Comparison of ENCODE assay signal across 20 mouse cellular contexts in genomic region chr17:50752753-50753152, GRCm38 (mm10).
DNase-seq lines count a peak whose midpoint lies in the region; ATAC-seq and TF ChIP-seq lines count a peak whose summit lies in the region.
"Had no signal": no experiment of that assay in that cellular context is flagged by ENCODE, and none has a peak within 500 bp of the region (broad histone marks: within the 10 kb centered on the region; RNA-seq: fewer than 3 reads in every experiment).

No protein-coding gene starts in this region.

- no peak for TF ChIP-seq EP300 in heart, postnatal 0 days (IDR thresholded peaks at IDR 0.05; ENCODE audit: low read depth)

- no peak overlapping the region for H3K9ac ChIP-seq in forebrain, embryonic 15.5 days (replicated peaks)
- no peak overlapping the region for H3K9ac ChIP-seq in forebrain, embryonic 13.5 days
- H3K9ac ChIP-seq in heart, postnatal 0 days (replicated peaks; ENCODE audit: low read depth, low read length): no peak overlapping the region
- H3K9ac ChIP-seq in midbrain, postnatal 0 days (replicated peaks; ENCODE audit: low read length, poor library complexity, severe bottlenecking): no peak overlapping the region
- no peak overlapping the region for H3K9ac ChIP-seq in midbrain, embryonic 13.5 days (replicated peaks)
- H3K9ac ChIP-seq: hindbrain, embryonic 12.5 days; hindbrain, embryonic 15.5 days; intestine, embryonic 15.5 days had no signal

- no peak overlapping the region for H3K4me2 ChIP-seq in forebrain, embryonic 15.5 days (replicated peaks)
- no peak overlapping the region for H3K4me2 ChIP-seq in forebrain, embryonic 13.5 days
- no peak overlapping the region for H3K4me2 ChIP-seq in heart, postnatal 0 days (ENCODE audit: low read depth, low read length)
- H3K4me2 ChIP-seq in midbrain, postnatal 0 days (ENCODE audit: low read depth, low read length, poor library complexity, severe bottlenecking): no peak overlapping the region
- no peak overlapping the region for H3K4me2 ChIP-seq in midbrain, embryonic 13.5 days (replicated peaks)
- H3K4me2 ChIP-seq: hindbrain, embryonic 12.5 days; hindbrain, embryonic 15.5 days; intestine, embryonic 15.5 days had no signal

- no peak for DNase-seq in gastrocnemius, adult 2 months
- no peak for DNase-seq in gastrocnemius, adult 18-20 months (ENCODE audit: low spot score)
- no peak for DNase-seq in heart, postnatal 0 days (ENCODE audit: low spot score)
- no peak for DNase-seq in heart, postnatal 14 days
- DNase-seq in midbrain, postnatal 0 days (ENCODE audit: low spot score): no peak
- DNase-seq: adrenal gland, postnatal 10 days; adrenal gland, postnatal 36 days; B cell, adult 2 months; gastrocnemius, postnatal 14 days; kidney, adult 18-20 months; kidney, adult 9 months had no signal

- no peak for ATAC-seq in forebrain, embryonic 15.5 days (replicated peaks)
- ATAC-seq in forebrain, embryonic 13.5 days: no peak
- ATAC-seq in heart, postnatal 0 days (ENCODE audit: insufficient read depth, low read depth): no peak
- peak; percentile 27; the same call in 1 of the 2 replicates for ATAC-seq in midbrain, postnatal 0 days (ENCODE audit: low FRiP score)
- no peak for ATAC-seq in midbrain, embryonic 13.5 days
- ATAC-seq: intestine, embryonic 15.5 days; Patski had no signal

- TF ChIP-seq CTCF in gastrocnemius, adult 2 months (IDR thresholded peaks at IDR 0.05): no peak
- TF ChIP-seq CTCF in heart, postnatal 0 days (IDR thresholded peaks at IDR 0.05; ENCODE audit: low read depth): no peak
- no peak for TF ChIP-seq CTCF in midbrain, postnatal 0 days (IDR thresholded peaks at IDR 0.05)

- H3K4me1 ChIP-seq in forebrain, embryonic 15.5 days: no peaks in the 10 kb centered on the region
- no peaks in the 10 kb centered on the region for H3K4me1 ChIP-seq in forebrain, embryonic 13.5 days
- H3K4me1 ChIP-seq in heart, postnatal 0 days (ENCODE audit: control insufficient read depth, insufficient read depth): peaks cover 22% of the 10 kb centered on the region; the same call in 1 of the 2 replicates
- no peaks in the 10 kb centered on the region for H3K4me1 ChIP-seq in midbrain, postnatal 0 days (ENCODE audit: insufficient read depth, low read length)
- no peaks in the 10 kb centered on the region for H3K4me1 ChIP-seq in midbrain, embryonic 13.5 days (replicated peaks)
- H3K4me1 ChIP-seq: hindbrain, embryonic 12.5 days; hindbrain, embryonic 15.5 days; intestine, embryonic 15.5 days had no signal

- 86% methylated on average over 3 of the region's 3 CpGs for WGBS in forebrain, embryonic 15.5 days
- 86% methylated on average over 3 of the region's 3 CpGs for WGBS in forebrain, embryonic 13.5 days
- WGBS in heart, postnatal 0 days: 97% methylated on average over 3 of the region's 3 CpGs
- 59% methylated on average over 3 of the region's 3 CpGs for WGBS in midbrain, postnatal 0 days
- 82% methylated on average over 3 of the region's 3 CpGs for WGBS in midbrain, embryonic 13.5 days

- no peaks in the 10 kb centered on the region for H3K27me3 ChIP-seq in forebrain, embryonic 15.5 days
- no peaks in the 10 kb centered on the region for H3K27me3 ChIP-seq in forebrain, embryonic 13.5 days
- H3K27me3 ChIP-seq in heart, postnatal 0 days (ENCODE audit: control insufficient read depth, insufficient read depth, low read length): no peaks in the 10 kb centered on the region
- no peaks in the 10 kb centered on the region for H3K27me3 ChIP-seq in midbrain, postnatal 0 days (ENCODE audit: insufficient read depth, low read length)
- no peaks in the 10 kb centered on the region for H3K27me3 ChIP-seq in midbrain, embryonic 13.5 days
- H3K27me3 ChIP-seq: CH12.LX; hindbrain, embryonic 12.5 days; hindbrain, embryonic 15.5 days; intestine, embryonic 15.5 days; Patski had no signal

- H3K9me3 ChIP-seq in forebrain, embryonic 15.5 days: no peaks in the 10 kb centered on the region
- no peaks in the 10 kb centered on the region for H3K9me3 ChIP-seq in forebrain, embryonic 13.5 days (replicated peaks)
- no peaks in the 10 kb centered on the region for H3K9me3 ChIP-seq in heart, postnatal 0 days (replicated peaks; ENCODE audit: control insufficient read depth, low read length)
- H3K9me3 ChIP-seq in midbrain, postnatal 0 days (ENCODE audit: low read length): no peaks in the 10 kb centered on the region
- no peaks in the 10 kb centered on the region for H3K9me3 ChIP-seq in midbrain, embryonic 13.5 days
- H3K9me3 ChIP-seq: G1E; hindbrain, embryonic 12.5 days; hindbrain, embryonic 15.5 days; intestine, embryonic 15.5 days had no signal

- H3K27ac ChIP-seq in forebrain, embryonic 15.5 days (replicated peaks): 0 out of 2 replicates have a peak overlapping the region, but pooled peaks have one; percentile 23
- H3K27ac ChIP-seq in forebrain, embryonic 13.5 days: no peak overlapping the region
- H3K27ac ChIP-seq in gastrocnemius, adult 2 months: peak overlapping the region; percentile 88
- H3K27ac ChIP-seq in heart, postnatal 0 days (ENCODE audit: low read depth): peak overlapping the region; percentile 89; the same call in 1 of the 2 replicates
- no peak overlapping the region for H3K27ac ChIP-seq in midbrain, postnatal 0 days (ENCODE audit: low read depth, low read length)
- H3K27ac ChIP-seq in midbrain, embryonic 13.5 days: no peak overlapping the region
- H3K27ac ChIP-seq: hindbrain, embryonic 12.5 days; hindbrain, embryonic 15.5 days; intestine, embryonic 15.5 days had no signal

- H3K36me3 ChIP-seq in forebrain, embryonic 15.5 days: no peaks in the 10 kb centered on the region
- H3K36me3 ChIP-seq in forebrain, embryonic 13.5 days (ENCODE audit: poor library complexity, severe bottlenecking): 0 out of 2 replicates have a peak, but pooled peaks cover 7% of the 10 kb centered on the region
- H3K36me3 ChIP-seq in heart, postnatal 0 days (replicated peaks; ENCODE audit: control insufficient read depth, insufficient read depth, low read length): peaks cover 10% of the 10 kb centered on the region; the same call in 1 of the 2 replicates
- H3K36me3 ChIP-seq in midbrain, postnatal 0 days (ENCODE audit: insufficient read depth, low read length): peaks cover 4% of the 10 kb centered on the region; the same call in 1 of the 2 replicates
- H3K36me3 ChIP-seq in midbrain, embryonic 13.5 days: 0 out of 2 replicates have a peak, but pooled peaks cover 4% of the 10 kb centered on the region
- H3K36me3 ChIP-seq: hindbrain, embryonic 12.5 days; hindbrain, embryonic 15.5 days; intestine, embryonic 15.5 days had no signal

- intact Hi-C loops in gastrocnemius, adult 2 months (cut with DNase I): loop anchor here (5.0 kb wide), 1 partner anchor 70 kb away; no protein-coding TSS in a partner anchor
- intact Hi-C loops in heart, postnatal 14 days (cut with DNase I): no loop called here

- H3K4me3 ChIP-seq in forebrain, embryonic 15.5 days: no peak overlapping the region
- no peak overlapping the region for H3K4me3 ChIP-seq in forebrain, embryonic 13.5 days
- H3K4me3 ChIP-seq in gastrocnemius, adult 2 months: no peak overlapping the region
- H3K4me3 ChIP-seq in heart, postnatal 0 days (ENCODE audit: low read depth, low read length): no peak overlapping the region
- no peak overlapping the region for H3K4me3 ChIP-seq in midbrain, postnatal 0 days (ENCODE audit: low read depth, low read length)
- H3K4me3 ChIP-seq in midbrain, embryonic 13.5 days (replicated peaks): no peak overlapping the region
- H3K4me3 ChIP-seq: hindbrain, embryonic 12.5 days; hindbrain, embryonic 15.5 days; intestine, embryonic 15.5 days had no signal

Comparison
In these comparisons a context has a peak if more than half of its experiments do, and no peak if none do; other contexts are left out.
1. H3K27ac ChIP-seq: peak in forebrain, embryonic 15.5 days (single experiment), gastrocnemius, adult 2 months (single experiment) and heart, postnatal 0 days (single experiment); none in forebrain, embryonic 13.5 days (single experiment), midbrain, postnatal 0 days (single experiment) and midbrain, embryonic 13.5 days (single experiment).